Mouse (Mus musculus) left cerebral cortex, postnatal 4 days (tissue): Measurements from ENCODE around the gene Psma3. TPM values are rescaled to one million over a fixed set of nuclear protein-coding genes. Genes with fewer than 3 reads are reported as not detected.

Source experiments
- DNase-seq: peaks from one replicate; pipeline ENCODE4 v3.0.0-alpha.2; 2022
- intact Hi-C: fragments of 180-260 bp; cut with DNase I; formaldehyde crosslinking; loops from one replicate; pipeline ENCODE4 v1.15.1; 2025
- total RNA-seq, 2 experiments: library from RNA; stranded (reverse); gene quantifications; 2 replicates each; pipeline ENCODE4 v1.2.3; 2021

Gene Psma3
- total RNA-seq, 2 experiments from 2014 or later = 272 to 286 TPM

DNA sequence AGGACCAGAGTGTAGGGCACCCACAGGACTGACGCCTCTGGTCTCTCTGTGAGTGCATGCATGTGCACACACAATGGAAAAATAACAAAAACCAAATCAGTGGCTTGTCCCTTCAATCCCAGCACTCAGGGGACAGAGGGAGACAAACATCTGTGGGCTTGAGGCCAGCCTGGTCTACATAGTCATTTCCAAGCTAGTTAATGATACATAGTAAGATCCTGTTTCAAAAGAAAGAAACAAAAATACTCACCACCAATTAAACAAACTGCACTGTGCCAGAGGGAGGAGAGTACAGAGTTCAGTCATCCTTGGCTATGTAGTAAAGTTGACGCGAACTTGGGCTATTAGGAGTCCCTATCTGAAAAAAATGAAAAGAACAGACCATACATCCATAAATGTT is 69.2 kb downstream of the Psma3 start:
- no peak for DNase-seq
- intact Hi-C loops = no loop called here

DNA sequence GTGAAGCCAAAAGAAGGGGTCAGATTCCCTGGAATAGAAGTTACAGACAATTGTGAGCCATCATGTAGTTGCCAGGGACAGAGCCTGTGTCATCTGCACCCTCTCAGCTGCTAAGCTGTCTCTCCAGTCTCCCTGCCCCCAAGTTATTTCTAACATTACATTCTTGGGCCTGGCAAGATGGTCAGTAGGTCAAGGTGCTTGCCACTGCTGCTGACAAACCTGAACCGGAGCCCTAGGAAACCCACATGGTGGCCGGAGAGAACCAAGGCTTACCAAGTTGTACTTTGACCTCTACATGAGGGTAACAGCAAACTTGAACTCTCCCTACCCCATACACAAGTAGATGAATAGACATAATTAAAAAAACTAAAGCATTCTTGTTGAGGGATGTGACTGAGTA is 70.1 kb downstream of the Psma3 start:
- no peak for DNase-seq

More for the DNA sequence above, 70.1 kb downstream of the Psma3 start:
- intact Hi-C loops = no loop called here

Other genes with a start within 250 kb of the Psma3 start
- 10 to 100 TPM; 21.2 to 24.6 TPM for gene Frmd6, start 149.1 kb upstream of the Psma3 start, total RNA-seq
- 100 to 1,000 TPM; 182 to 192 TPM for gene Actr10, start 36.8 kb upstream of the Psma3 start, total RNA-seq
- 10 to 100 TPM; 36.1 to 38.4 TPM for gene Arid4a, start 41.4 kb downstream of the Psma3 start, total RNA-seq
- gene Tomm20l, start 136.8 kb downstream of the Psma3 start, total RNA-seq = not detected
- 10 to 100 TPM; 71.2 to 75.9 TPM for gene Timm9, start 162.1 kb downstream of the Psma3 start, total RNA-seq
- 10 to 100 TPM in 1 of 2 experiments, 1 to 10 TPM in 1; 9.5 to 10.2 TPM for gene 2700049A03Rik, start 162.2 kb downstream of the Psma3 start, total RNA-seq